Mouse (Mus musculus): Measurements from ENCODE around the gene Mrvi1.

The Mrvi1 gene

GRCm38 (mm10) chr7:110823076-110823475, 159.2 kb downstream of the Mrvi1 start:
- ChIA-PET CTCF (no interaction called here), POLR2A (no interaction called here)

DNA sequence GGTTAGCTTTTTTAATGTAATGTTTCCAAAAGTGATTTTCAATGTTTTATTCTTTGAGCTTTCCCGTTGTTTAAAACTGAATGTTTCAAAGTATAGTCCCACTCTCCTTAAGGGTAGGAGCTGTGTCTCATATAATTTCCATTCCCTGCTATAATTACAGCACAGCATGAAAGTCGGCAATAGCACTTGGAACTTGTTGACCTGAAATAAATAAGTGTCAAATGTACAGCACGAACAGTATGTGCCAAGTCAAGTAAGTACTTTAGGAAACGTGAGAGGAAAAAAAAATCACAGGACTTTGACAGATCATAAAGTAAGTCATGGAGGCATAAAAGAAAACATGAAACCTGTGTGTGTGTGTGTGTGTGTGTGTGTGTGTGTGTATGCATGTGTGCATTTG, 160.2 kb downstream of the Mrvi1 start:
- CTCF ChIA-PET: interaction anchor here in 2 of 4 experiments (0.7 to 1.0 kb wide), 2 partner anchors 108 to 516 kb away, joined by 3 to 4 read pairs; no protein-coding TSS in a partner anchor
- POLR2A ChIA-PET: no interaction called here

DNA sequence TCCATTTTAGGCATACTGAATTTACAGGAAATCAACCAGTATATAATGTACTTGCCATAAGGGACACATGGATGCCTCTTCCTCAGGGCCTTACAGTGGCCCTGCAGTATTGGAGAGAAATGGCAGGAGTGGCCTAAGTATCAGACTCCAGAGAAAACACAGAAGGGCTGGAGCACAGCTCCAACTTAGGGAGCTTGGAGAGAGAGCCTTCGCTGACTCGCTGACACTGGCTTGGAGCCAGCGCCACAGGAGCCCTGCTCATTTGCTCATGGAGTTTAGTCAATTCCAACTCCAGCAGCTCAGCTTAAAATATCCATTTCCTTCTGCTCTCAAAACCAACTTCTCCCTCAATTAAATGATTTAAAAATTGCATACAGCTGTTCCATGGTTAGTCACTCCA, 160.6 kb downstream of the Mrvi1 start:
- ChIA-PET CTCF (interaction anchor here in 3 of 4 experiments (0.7 to 1.0 kb wide), 3 partner anchors 92 to 515 kb away, joined by 3 to 5 read pairs (median 4); no protein-coding TSS in a partner anchor), POLR2A (no interaction called here)

DNA sequence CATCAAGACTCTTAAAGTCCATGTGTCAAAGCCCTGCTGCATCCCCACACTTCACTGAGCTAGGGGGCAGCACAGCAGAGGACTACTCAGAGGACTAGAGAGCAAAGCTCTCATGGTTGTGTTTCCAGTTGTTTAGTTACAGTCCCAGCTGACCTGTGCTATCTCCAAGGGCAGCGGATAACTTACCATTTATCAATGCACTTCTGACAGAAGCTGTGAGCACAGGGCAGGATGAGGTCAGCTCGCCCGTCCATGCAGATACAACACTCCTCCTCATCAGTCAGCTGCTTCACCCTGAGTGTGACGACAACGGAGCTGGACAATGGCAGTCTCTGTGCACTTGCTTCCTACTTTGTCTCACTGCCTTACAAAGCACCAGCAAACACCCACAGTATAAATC, 161.2 kb downstream of the Mrvi1 start:
- CTCF ChIA-PET: interaction anchor here in 3 of 4 experiments (0.7 to 1.0 kb wide), 3 partner anchors 92 to 109 kb away, joined by 3 to 5 read pairs (median 3); no protein-coding TSS in a partner anchor
- POLR2A ChIA-PET: no interaction called here

GRCm38 (mm10) chr7:110818787-110819350, 163.4 kb downstream of the Mrvi1 start:
- ChIA-PET POLR2A (interaction anchor here in 2 of 4 experiments (0.8 kb wide), 2 partner anchors 95 to 192 kb away, joined by 3 read pairs; no protein-coding TSS in a partner anchor), CTCF (interaction anchor here in 1 of 4 experiments (1.9 kb wide), 1 partner anchor 112 kb away, joined by 6 read pairs; no protein-coding TSS in a partner anchor)

Measured in embryonic stem cell, embryonic (primary cell).